Mouse (Mus musculus): ENCODE data around the gene Fscn2. TPM values are rescaled to one million over a fixed set of nuclear protein-coding genes. Genes with fewer than 3 reads are reported as not detected.

The Fscn2 gene
- total and polyA plus RNA-seq, 3 experiments, result 0.21 TPM; not detected in 2

GRCm38 (mm10) chr11:120315832-120316689 is 45.3 kb upstream of the Fscn2 start:
- TF ChIP-seq EP300 (IDR thresholded peaks at IDR 0.05; ENCODE audit: insufficient read depth, low read depth, low read length), result peak; percentile 41; the same call in 1 of the 2 replicates
- no peak for TF ChIP-seq CTCF (IDR thresholded peaks at IDR 0.05)
- peak; percentile 99 for TF ChIP-seq POLR2A (IDR thresholded peaks at IDR 0.05; ENCODE audit: insufficient read depth, low read depth, low read length)
- Histone ChIP-seq H3K27ac (peak overlapping the region; percentile 82), H3K4me3 (peak overlapping the region; percentile 73), H3K9ac (ENCODE audit: low read depth, low read length) (peak overlapping the region; percentile 72), H3K36me3 (ENCODE audit: control insufficient read depth, insufficient read depth, low read length) (no peaks in the 10 kb centered on the region), H3K27me3 (ENCODE audit: control insufficient read depth, insufficient read depth, low read length) (no peaks in the 10 kb centered on the region), H3K4me1 (ENCODE audit: control insufficient read depth, insufficient read depth, low read length) (peaks cover 1% of the 10 kb centered on the region; the same call in 1 of the 2 replicates), H3K79me2 (replicated peaks; ENCODE audit: control insufficient read depth, insufficient read depth, low read length) (no peaks in the 10 kb centered on the region)
- 3% methylated on average over 37 of the region's 37 CpGs for WGBS
- DNase-seq, result peak; percentile 90 to 95
- intact Hi-C loops (cut with DNase I), result no loop called here

GRCm38 (mm10) chr11:120316690-120317254 is 44.6 kb upstream of the Fscn2 start:
- H3K36me3 ChIP-seq (ENCODE audit: control insufficient read depth, insufficient read depth, low read length), result no peaks in the 10 kb centered on the region
- DNase-seq, result peak; percentile 39 to 43
- H3K4me1 ChIP-seq (ENCODE audit: control insufficient read depth, insufficient read depth, low read length), result peaks cover 1% of the 10 kb centered on the region; the same call in 1 of the 2 replicates
- H3K27ac ChIP-seq, result peak overlapping the region; percentile 82
- peak overlapping the region; percentile 73 for H3K4me3 ChIP-seq
- 6% methylated on average over 13 of the region's 13 CpGs for WGBS
- TF ChIP-seq EP300 (IDR thresholded peaks at IDR 0.05; ENCODE audit: insufficient read depth, low read depth, low read length) (no peak), CTCF (IDR thresholded peaks at IDR 0.05) (no peak), POLR2A (IDR thresholded peaks at IDR 0.05; ENCODE audit: insufficient read depth, low read depth, low read length) (no peak)
- H3K9ac ChIP-seq (ENCODE audit: low read depth, low read length), result peak overlapping the region; percentile 72
- no peaks in the 10 kb centered on the region for H3K27me3 ChIP-seq (ENCODE audit: control insufficient read depth, insufficient read depth, low read length)
- intact Hi-C loops (cut with DNase I), result no loop called here
- no peaks in the 10 kb centered on the region for H3K79me2 ChIP-seq (replicated peaks; ENCODE audit: control insufficient read depth, insufficient read depth, low read length)

GRCm38 (mm10) chr11:120317456-120317855 is 43.9 kb upstream of the Fscn2 start:
- no peak for TF ChIP-seq CTCF (IDR thresholded peaks at IDR 0.05)
- no peak for TF ChIP-seq POLR2A (IDR thresholded peaks at IDR 0.05; ENCODE audit: insufficient read depth, low read depth, low read length)
- no peak for TF ChIP-seq EP300 (IDR thresholded peaks at IDR 0.05; ENCODE audit: insufficient read depth, low read depth, low read length)

DNA sequence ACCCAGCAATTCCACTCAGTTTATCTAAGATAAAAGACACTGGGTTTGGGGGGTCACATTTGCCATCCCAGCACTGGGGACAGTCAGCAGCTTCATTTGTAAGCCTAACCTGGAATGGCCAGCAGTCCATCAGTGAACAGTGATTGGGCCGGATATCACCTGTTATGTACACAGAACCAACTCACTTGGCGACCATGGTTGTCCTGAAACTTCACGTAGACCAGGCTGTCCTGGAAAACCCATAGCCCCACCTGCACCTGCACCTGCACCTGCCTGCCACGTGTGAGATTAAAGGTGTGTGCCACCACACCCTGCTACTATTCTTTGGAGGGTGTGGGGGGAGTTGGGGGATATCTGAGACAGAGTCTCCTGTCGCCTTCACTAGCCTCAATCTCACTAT is 42.0 kb upstream of the Fscn2 start:
- no peak overlapping the region for H3K27ac ChIP-seq
- H3K9ac ChIP-seq (ENCODE audit: low read depth, low read length), result no peak overlapping the region
- H3K79me2 ChIP-seq (replicated peaks; ENCODE audit: control insufficient read depth, insufficient read depth, low read length), result no peaks in the 10 kb centered on the region
- no peak for DNase-seq
- H3K4me3 ChIP-seq, result no peak overlapping the region
- no peak for TF ChIP-seq EP300 (IDR thresholded peaks at IDR 0.05; ENCODE audit: insufficient read depth, low read depth, low read length)
- TF ChIP-seq CTCF (IDR thresholded peaks at IDR 0.05), result no peak
- TF ChIP-seq POLR2A (IDR thresholded peaks at IDR 0.05; ENCODE audit: insufficient read depth, low read depth, low read length), result no peak
- no peaks in the 10 kb centered on the region for H3K27me3 ChIP-seq (ENCODE audit: control insufficient read depth, insufficient read depth, low read length)
- 80% methylated on average over 5 of the region's 5 CpGs for WGBS
- H3K4me1 ChIP-seq (ENCODE audit: control insufficient read depth, insufficient read depth, low read length), result peaks cover 1% of the 10 kb centered on the region; the same call in 1 of the 2 replicates
- H3K36me3 ChIP-seq (ENCODE audit: control insufficient read depth, insufficient read depth, low read length), result no peaks in the 10 kb centered on the region
- intact Hi-C loops (cut with DNase I), result no loop called here

More at GRCm38 (mm10) chr11:120317456-120317855, 43.9 kb upstream of the Fscn2 start:
- Histone ChIP-seq H3K27me3 (ENCODE audit: control insufficient read depth, insufficient read depth, low read length) (no peaks in the 10 kb centered on the region), H3K9ac (ENCODE audit: low read depth, low read length) (no peak overlapping the region), H3K79me2 (replicated peaks; ENCODE audit: control insufficient read depth, insufficient read depth, low read length) (no peaks in the 10 kb centered on the region), H3K27ac (no peak overlapping the region), H3K36me3 (ENCODE audit: control insufficient read depth, insufficient read depth, low read length) (no peaks in the 10 kb centered on the region), H3K4me3 (no peak overlapping the region), H3K4me1 (ENCODE audit: control insufficient read depth, insufficient read depth, low read length) (peaks cover 1% of the 10 kb centered on the region; the same call in 1 of the 2 replicates)
- WGBS, result 59% methylated on average over 7 of the region's 7 CpGs
- DNase-seq, result no peak
- intact Hi-C loops (cut with DNase I), result no loop called here

- H3K27me3 ChIP-seq (ENCODE audit: control insufficient read depth, insufficient read depth, low read length), result no peaks in the 10 kb centered on the region
- 95% methylated on average over 10 of the region's 10 CpGs for whole genome bisulfite sequencing
- TF ChIP-seq CTCF (IDR thresholded peaks at IDR 0.05), result no peak
- no peak for TF ChIP-seq EP300 (IDR thresholded peaks at IDR 0.05; ENCODE audit: insufficient read depth, low read depth, low read length)
- TF ChIP-seq POLR2A (IDR thresholded peaks at IDR 0.05; ENCODE audit: insufficient read depth, low read depth, low read length), result no peak
- H3K27ac ChIP-seq, result no peak overlapping the region
- DNase-seq, result no peak
- intact Hi-C loops (cut with DNase I), result no loop called here
- no peak overlapping the region for H3K4me3 ChIP-seq
- no peaks in the 10 kb centered on the region for H3K79me2 ChIP-seq (replicated peaks; ENCODE audit: control insufficient read depth, insufficient read depth, low read length)
- H3K9ac ChIP-seq (ENCODE audit: low read depth, low read length), result no peak overlapping the region
- H3K4me1 ChIP-seq (ENCODE audit: control insufficient read depth, insufficient read depth, low read length), result peaks cover 1% of the 10 kb centered on the region; the same call in 1 of the 2 replicates
- H3K36me3 ChIP-seq (ENCODE audit: control insufficient read depth, insufficient read depth, low read length), result no peaks in the 10 kb centered on the region
These were observed 41.2 kb upstream of the Fscn2 start for GRCm38 (mm10) chr11:120320156-120320555.

Data from heart, adult 2 months (tissue).